Mouse (Mus musculus): ENCODE data around the gene Nrbf2.

- TF ChIP-seq CTCF (IDR thresholded peaks at IDR 0.05; ENCODE audit: extremely low read depth, insufficient read depth, insufficient read length, insufficient replicate concordance) = no peak
- no peak for TF ChIP-seq POLR2A (IDR thresholded peaks at IDR 0.05; ENCODE audit: low read depth, low read length)
These were observed 59.0 kb downstream of the Nrbf2 start for GRCm38 (mm10) chr10:67226109-67226508.

Measured in spleen, adult 2 months (tissue).